Mouse (Mus musculus): ENCODE measurements around the gene Tbxas1. TPM values are rescaled to one million over a fixed set of nuclear protein-coding genes. Genes with fewer than 3 reads are reported as not detected.

The Tbxas1 gene
- polyA plus RNA-seq, 2 experiments, result 4.5 to 6.3 TPM

- Histone ChIP-seq H3K27ac (no peak overlapping the region), H3K27me3 (ENCODE audit: control insufficient read depth, insufficient read depth, low read length) (no peaks in the 10 kb centered on the region), H3K4me3 (ENCODE audit: insufficient read depth in 1 of 2, low read depth in 2 of 2, low read length in 2 of 2) (no peak overlapping the region), H3K36me3 (replicated peaks; ENCODE audit: control insufficient read depth, insufficient read depth, low read depth) (no peaks in the 10 kb centered on the region), H3K9me3 (ENCODE audit: control insufficient read depth, low read length) (no peaks in the 10 kb centered on the region), H3K4me1 (replicated peaks; ENCODE audit: control insufficient read depth in 2 of 2, insufficient read depth in 2 of 2, low read length in 1 of 2) (peaks cover 6 to 12% of the 10 kb centered on the region in 2 experiments; a peak in 3 of 4 replicates), H3K9ac (replicated peaks) (no peak overlapping the region), H3K4me2 (ENCODE audit: low read depth) (no peak overlapping the region)
- DNase-seq (ENCODE audit: low read depth in 3 of 3, low spot score in 3 of 3), result no peak
- no peak for ATAC-seq (ENCODE audit: insufficient read depth)
- TF ChIP-seq CTCF (IDR thresholded peaks at IDR 0.05; ENCODE audit: low read depth) (no peak), EP300 (IDR thresholded peaks at IDR 0.05; ENCODE audit: low read depth) (no peak)
- 66% methylated on average over 7 of the region's 7 CpGs for WGBS (ENCODE audit: insufficient replicate concordance)
Observed at GRCm38 (mm10) chr6:39022461-39023181, 147.4 kb downstream of the Tbxas1 start.

GRCm38 (mm10) chr6:39024631-39025030, 149.4 kb downstream of the Tbxas1 start:
- no peak for ATAC-seq (ENCODE audit: insufficient read depth)
- WGBS (ENCODE audit: insufficient replicate concordance), result 65% methylated on average over 4 of the region's 4 CpGs
- Histone ChIP-seq H3K4me1 (replicated peaks; ENCODE audit: control insufficient read depth in 2 of 2, insufficient read depth in 2 of 2, low read length in 1 of 2) (peaks cover 6 to 12% of the 10 kb centered on the region in 2 experiments; a peak in 3 of 4 replicates), H3K27ac (no peak overlapping the region), H3K9me3 (ENCODE audit: control insufficient read depth, low read length) (no peaks in the 10 kb centered on the region), H3K4me3 (ENCODE audit: insufficient read depth in 1 of 2, low read depth in 2 of 2, low read length in 2 of 2) (no peak overlapping the region), H3K27me3 (ENCODE audit: control insufficient read depth, insufficient read depth, low read length) (no peaks in the 10 kb centered on the region), H3K36me3 (replicated peaks; ENCODE audit: control insufficient read depth, insufficient read depth, low read depth) (no peaks in the 10 kb centered on the region), H3K9ac (replicated peaks) (no peak overlapping the region), H3K4me2 (ENCODE audit: low read depth) (no peak overlapping the region)
- TF ChIP-seq CTCF (IDR thresholded peaks at IDR 0.05; ENCODE audit: low read depth) (no peak), EP300 (IDR thresholded peaks at IDR 0.05; ENCODE audit: low read depth) (no peak)
- DNase-seq (ENCODE audit: low read depth in 3 of 3, low spot score in 3 of 3), result no peak

GRCm38 (mm10) chr6:39025038-39025437, 149.8 kb downstream of the Tbxas1 start:
- Histone ChIP-seq H3K4me3 (ENCODE audit: insufficient read depth in 1 of 2, low read depth in 2 of 2, low read length in 2 of 2) (no peak overlapping the region), H3K27me3 (ENCODE audit: control insufficient read depth, insufficient read depth, low read length) (no peaks in the 10 kb centered on the region), H3K36me3 (replicated peaks; ENCODE audit: control insufficient read depth, insufficient read depth, low read depth) (no peaks in the 10 kb centered on the region), H3K4me2 (ENCODE audit: low read depth) (no peak overlapping the region), H3K27ac (no peak overlapping the region), H3K9ac (replicated peaks) (no peak overlapping the region), H3K4me1 (replicated peaks; ENCODE audit: control insufficient read depth in 2 of 2, insufficient read depth in 2 of 2, low read length in 1 of 2) (peaks cover 6 to 12% of the 10 kb centered on the region in 2 experiments; a peak in 3 of 4 replicates), H3K9me3 (ENCODE audit: control insufficient read depth, low read length) (no peaks in the 10 kb centered on the region)
- 64% methylated on average over 7 of the region's 7 CpGs for WGBS (ENCODE audit: insufficient replicate concordance)
- ATAC-seq (ENCODE audit: insufficient read depth) (no peak), DNase-seq (ENCODE audit: low read depth in 3 of 3, low spot score in 3 of 3) (no peak)
- no peak for TF ChIP-seq EP300 (IDR thresholded peaks at IDR 0.05; ENCODE audit: low read depth)

- 64% methylated on average over 4 of the region's 4 CpGs for WGBS (ENCODE audit: insufficient replicate concordance)
- H3K36me3 ChIP-seq (replicated peaks; ENCODE audit: control insufficient read depth, insufficient read depth, low read depth), result no peaks in the 10 kb centered on the region
Observed at GRCm38 (mm10) chr6:39030714-39031113, 155.5 kb downstream of the Tbxas1 start.

GRCm38 (mm10) chr6:39033676-39034075, 158.5 kb downstream of the Tbxas1 start:
- TF ChIP-seq CTCF (IDR thresholded peaks at IDR 0.05; ENCODE audit: low read depth) (no peak), EP300 (IDR thresholded peaks at IDR 0.05; ENCODE audit: low read depth) (no peak)
- Histone ChIP-seq H3K9ac (replicated peaks) (no peak overlapping the region), H3K4me2 (ENCODE audit: low read depth) (no peak overlapping the region), H3K27ac (no peak overlapping the region), H3K9me3 (ENCODE audit: control insufficient read depth, low read length) (no peaks in the 10 kb centered on the region), H3K36me3 (replicated peaks; ENCODE audit: control insufficient read depth, insufficient read depth, low read depth) (no peaks in the 10 kb centered on the region), H3K4me1 (replicated peaks; ENCODE audit: control insufficient read depth in 2 of 2, insufficient read depth in 2 of 2, low read length in 1 of 2) (no peaks in the 10 kb centered on the region; a peak in 1 of 4 replicates), H3K4me3 (ENCODE audit: insufficient read depth in 1 of 2, low read depth in 2 of 2, low read length in 2 of 2) (no peak overlapping the region), H3K27me3 (ENCODE audit: control insufficient read depth, insufficient read depth, low read length) (no peaks in the 10 kb centered on the region)
- ATAC-seq (ENCODE audit: insufficient read depth), result no peak
- WGBS (ENCODE audit: insufficient replicate concordance), result 62% methylated on average over 7 of the region's 7 CpGs
- no peak for DNase-seq (ENCODE audit: low read depth in 3 of 3, low spot score in 3 of 3)

More at GRCm38 (mm10) chr6:39030714-39031113, 155.5 kb downstream of the Tbxas1 start:
- DNase-seq (ENCODE audit: low read depth in 3 of 3, low spot score in 3 of 3), result no peak
- TF ChIP-seq CTCF (IDR thresholded peaks at IDR 0.05; ENCODE audit: low read depth) (no peak), EP300 (IDR thresholded peaks at IDR 0.05; ENCODE audit: low read depth) (no peak)
- Histone ChIP-seq H3K27ac (no peak overlapping the region), H3K9ac (replicated peaks) (no peak overlapping the region), H3K4me3 (ENCODE audit: insufficient read depth in 1 of 2, low read depth in 2 of 2, low read length in 2 of 2) (no peak overlapping the region), H3K9me3 (ENCODE audit: control insufficient read depth, low read length) (no peaks in the 10 kb centered on the region), H3K4me2 (ENCODE audit: low read depth) (no peak overlapping the region), H3K27me3 (ENCODE audit: control insufficient read depth, insufficient read depth, low read length) (no peaks in the 10 kb centered on the region), H3K4me1 (replicated peaks; ENCODE audit: control insufficient read depth in 2 of 2, insufficient read depth in 2 of 2, low read length in 1 of 2) (no peaks in the 10 kb centered on the region; a peak in 1 of 4 replicates)
- ATAC-seq (ENCODE audit: insufficient read depth), result no peak

Measured in liver, embryonic 14.5 days (tissue).